Mouse (Mus musculus) lung, postnatal 36 days (tissue): ENCODE measurements at regions not wholly inside any gene's neighbourhood (a gene's known extent, or its start where the extent isn't known, plus 50 kb on each side); places are given as distances from the start of the nearest gene placed in this dataset.

Source experiments
- DNase-seq: peaks from one replicate; pipeline ENCODE4 v3.0.0; 2022; ENCODE audit warnings: mixed read lengths

GRCm38 (mm10) chr13:92911660-92912284, 67.2 kb downstream of the Mtx3 start:
- DNase-seq = no peak

GRCm38 (mm10) chr13:92912661-92913060, 68.1 kb downstream of the Mtx3 start:
- DNase-seq = no peak

DNA sequence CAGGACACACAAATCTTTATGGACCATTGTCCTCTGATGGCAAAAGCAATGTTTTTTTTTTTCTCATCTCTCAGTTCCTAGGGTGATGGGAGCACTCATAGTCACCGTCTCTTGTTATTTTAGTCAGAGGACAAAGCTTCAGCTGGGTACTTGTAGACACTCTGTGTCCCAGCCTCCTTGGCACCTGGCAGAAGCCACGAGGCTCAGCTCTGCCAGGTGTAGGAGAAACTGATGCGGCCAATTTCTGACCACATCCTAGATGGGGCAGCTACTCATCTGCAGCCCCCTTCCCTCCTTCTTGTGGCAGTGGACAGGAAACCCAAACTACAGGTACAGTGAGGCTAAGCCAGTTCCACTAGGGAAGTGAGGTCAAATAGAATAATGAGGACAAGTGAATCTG, 70.1 kb downstream of the Mtx3 start:
- no peak for DNase-seq

- no peak for DNase-seq
Measured at GRCm38 (mm10) chr13:92915221-92915839, 70.8 kb downstream of the Mtx3 start.

- no peak for DNase-seq
Measured at GRCm38 (mm10) chr13:92915948-92916710, 71.6 kb downstream of the Mtx3 start.

DNA sequence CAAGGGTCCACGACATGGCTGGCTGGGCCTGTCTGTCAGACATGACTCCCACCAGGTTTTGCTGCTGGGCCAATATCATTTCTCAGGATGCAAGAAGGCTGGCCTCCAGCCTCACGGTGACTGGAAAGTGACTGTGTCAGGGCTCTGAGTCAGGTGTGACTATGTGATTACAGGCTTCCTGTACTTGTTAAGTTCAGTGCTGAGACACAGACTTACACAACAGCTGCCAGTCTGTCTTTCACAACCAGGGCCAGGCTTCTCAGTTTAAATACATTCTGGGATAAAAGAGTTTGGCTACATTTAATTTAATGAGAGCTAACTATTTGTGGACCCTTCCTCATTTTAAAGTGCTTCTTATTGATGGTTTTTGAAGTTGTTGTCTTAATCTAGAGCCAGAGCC, 75.3 kb downstream of the Mtx3 start:
- peak; percentile 6 for DNase-seq

- DNase-seq = no peak
Measured at GRCm38 (mm10) chr13:92921936-92922335, 77.4 kb downstream of the Mtx3 start.

DNA sequence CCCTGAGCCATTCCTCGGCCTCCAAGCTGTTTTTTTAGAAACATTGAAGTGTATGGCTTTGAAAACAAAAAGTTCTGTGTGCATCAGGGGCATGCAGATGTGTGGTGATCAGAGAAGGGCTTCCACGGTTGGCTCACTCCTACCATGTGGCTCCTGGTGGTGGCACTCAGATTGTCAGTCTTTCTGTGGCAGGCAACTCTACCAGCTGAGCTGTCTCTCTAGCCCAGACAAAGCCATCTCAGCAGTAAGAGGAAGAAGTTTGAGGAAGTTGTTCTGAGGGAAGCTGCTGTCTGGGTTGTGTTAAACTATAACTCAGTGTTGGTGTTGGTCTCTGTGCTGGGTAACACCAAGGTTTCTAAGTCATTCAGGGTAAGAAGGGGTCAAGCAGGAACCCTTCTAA, 78.9 kb downstream of the Mtx3 start:
- peak; percentile 42 for DNase-seq

DNA sequence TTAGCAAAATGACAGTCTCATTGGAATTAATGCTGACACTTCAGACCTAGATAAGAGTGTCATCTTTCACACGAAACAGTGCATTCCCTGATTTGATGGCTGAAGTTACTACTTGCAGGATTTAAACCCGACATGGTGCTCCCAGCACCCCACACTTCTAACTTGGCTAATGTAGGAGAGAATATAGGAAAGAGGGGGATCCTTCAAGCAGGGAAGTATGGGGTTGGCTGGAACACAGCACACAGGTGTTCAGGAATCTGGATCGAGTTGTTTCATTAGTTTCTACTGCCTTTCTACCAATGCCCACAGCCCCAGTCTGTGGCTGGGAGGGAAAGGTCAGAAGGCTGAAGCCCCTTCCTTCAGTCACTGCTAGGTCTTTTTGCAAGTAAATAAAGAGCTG, 79.5 kb downstream of the Mtx3 start:
- no peak for DNase-seq

DNA sequence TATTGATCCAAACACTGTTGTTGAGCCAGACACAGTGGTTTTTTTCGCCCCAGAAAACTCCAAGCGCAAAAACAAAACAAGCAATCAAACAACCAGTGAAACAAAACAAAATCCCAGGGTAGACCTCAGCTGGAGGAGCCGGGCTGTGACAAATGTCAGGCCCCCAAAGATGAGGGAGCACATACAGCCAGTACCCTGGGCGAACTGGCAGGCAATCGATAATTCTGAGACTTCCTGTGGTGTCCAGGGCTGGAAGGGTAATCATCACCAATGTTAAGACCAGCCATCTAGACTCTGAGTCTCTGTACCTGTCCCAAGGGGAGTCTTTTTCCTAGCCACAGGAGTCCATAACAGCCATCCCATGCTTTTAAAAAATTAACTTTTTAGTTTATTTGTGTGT, 80.6 kb downstream of the Mtx3 start:
- DNase-seq = no peak

DNA sequence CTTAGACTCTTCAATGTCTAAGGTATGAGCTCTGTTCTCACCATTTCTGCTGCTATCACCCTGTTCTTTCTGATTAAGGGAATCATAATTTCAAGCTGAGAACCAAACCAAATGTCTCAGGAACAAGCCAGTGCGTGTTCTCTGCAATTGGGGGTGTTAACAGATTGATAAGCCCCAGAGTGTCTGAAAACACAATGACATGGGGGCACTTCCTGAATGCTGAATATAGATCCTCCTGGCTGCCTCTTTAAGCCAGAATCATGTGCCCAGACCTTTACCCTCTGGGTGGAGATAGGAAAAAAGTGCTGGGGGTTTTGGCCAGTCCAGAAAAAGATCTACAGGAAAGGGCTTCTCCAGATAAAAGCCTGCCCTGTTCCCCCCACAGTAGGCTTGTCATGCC, 84.0 kb downstream of the Mtx3 start:
- no peak for DNase-seq

GRCm38 (mm10) chr13:92931696-92932095, 87.1 kb downstream of the Mtx3 start:
- DNase-seq = no peak

GRCm38 (mm10) chr13:92939032-92939431, 94.5 kb downstream of the Mtx3 start:
- DNase-seq = peak; percentile 33

GRCm38 (mm10) chr13:92940610-92941009, 96.0 kb downstream of the Mtx3 start:
- peak; percentile 15 for DNase-seq

DNA sequence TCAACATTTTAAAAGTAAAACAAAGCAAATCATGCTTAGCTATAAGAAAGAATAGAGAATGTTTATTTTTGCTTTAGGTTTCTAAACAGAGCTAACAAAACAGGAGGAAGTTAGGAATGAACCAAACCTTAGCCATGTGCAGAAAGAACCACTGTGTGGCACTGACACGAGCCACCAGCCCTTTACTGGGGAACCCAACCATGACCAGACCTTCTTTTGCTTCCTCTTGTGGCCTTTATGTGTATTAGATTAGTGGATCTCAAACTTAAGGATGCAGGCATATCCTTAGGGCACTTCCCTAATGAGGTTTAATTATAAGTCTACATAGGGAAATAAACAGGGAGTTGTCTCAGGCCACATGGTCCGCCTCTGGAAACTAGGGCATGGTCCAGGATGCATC, 104.0 kb downstream of the Mtx3 start:
- DNase-seq = no peak

DNA sequence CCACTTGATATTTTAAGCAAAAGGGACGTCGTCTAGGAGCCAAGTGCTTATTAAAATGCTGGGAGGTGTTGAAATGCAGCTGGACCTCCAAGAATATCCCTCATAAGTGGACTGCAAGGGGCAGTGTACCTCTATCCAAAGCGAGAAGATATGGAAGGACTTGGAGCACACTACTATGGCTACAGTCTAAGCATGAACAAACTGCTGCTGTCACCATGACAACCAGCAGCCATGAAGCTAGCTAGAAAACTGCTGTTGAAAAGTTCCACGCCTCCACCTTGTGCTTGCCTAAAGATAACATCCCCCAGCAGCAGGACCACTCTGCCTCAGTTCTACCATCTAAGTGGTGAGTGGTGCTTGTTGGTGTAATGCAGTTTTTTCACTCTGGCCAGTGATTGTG, 115.5 kb downstream of the Mtx3 start:
- DNase-seq = no peak

DNA sequence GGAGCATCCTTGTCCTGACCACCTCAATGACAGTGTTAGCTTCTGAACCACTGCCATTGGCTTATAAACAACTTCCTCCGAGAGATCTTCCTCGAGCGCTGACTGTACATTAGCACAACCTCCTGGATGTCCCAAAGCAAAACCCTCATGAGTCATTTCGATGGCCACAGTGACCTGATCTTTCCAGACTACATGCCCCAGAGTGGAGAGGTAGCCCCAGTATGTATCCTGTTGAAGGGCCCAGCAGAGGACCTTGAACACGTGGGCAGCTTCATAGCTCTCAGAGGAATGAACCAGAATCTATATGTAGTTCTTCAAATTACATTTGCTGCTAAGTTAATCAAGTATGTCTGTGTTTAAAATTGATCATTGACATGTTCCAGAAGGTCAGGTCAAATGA, 118.1 kb downstream of the Mtx3 start:
- no peak for DNase-seq

- no peak for DNase-seq
Measured at GRCm38 (mm10) chr13:92963351-92963895, 118.9 kb downstream of the Mtx3 start.

DNA sequence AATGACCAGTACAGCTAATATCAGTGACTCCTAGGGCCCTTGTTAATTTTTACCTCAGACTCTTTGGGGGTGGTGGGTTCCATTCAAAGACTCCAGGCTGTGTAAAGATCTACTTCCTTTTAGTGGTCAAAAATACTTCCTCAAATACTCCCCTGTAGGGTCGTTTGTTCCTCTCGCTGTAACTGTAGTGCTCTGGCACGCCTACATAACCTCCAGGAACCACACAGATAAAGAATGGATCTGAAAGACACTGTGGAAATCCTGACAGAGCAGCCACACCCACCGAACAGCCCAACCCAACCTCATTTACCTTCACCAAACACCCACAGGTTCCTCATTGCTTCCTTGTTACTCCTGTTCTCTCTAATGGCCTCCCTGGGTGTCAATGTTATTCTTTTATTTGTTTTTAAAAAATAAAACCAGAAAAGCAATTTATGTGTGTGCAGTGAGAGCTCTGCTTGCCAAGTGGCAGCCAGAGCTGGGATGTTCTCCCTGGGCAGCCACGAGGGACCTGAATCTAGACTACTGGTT, 119.7 kb downstream of the Mtx3 start:
- peak; percentile 20 for DNase-seq

DNA sequence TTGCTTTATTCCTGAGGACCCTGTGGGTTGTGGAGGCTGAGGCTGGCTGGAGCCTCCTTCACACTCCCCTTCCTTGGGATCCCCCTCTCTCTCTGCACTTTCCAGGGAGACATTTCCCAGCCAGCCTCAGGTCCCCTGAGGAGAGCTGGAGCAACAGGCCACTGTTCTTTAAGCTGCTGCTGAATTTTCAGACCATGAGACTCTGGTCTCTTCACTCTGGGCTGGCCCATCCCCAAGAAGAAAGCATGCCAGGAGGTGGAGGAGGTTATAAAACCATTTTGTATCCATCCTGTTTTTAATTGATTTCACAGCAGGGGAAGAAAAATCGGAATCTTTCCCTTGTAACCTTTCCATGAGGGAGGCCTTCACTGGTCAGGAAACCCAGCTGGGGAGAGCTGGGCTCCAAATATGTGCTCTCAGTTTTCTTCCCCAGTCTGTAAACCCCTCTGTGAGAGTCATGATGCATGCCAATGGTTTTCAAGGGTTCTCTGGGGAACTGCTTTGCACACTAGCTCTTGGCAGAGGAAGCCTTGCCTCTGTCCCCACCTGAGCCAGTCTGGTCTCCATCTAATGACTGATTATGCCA, 122.6 kb downstream of the Mtx3 start:
- no peak for DNase-seq

GRCm38 (mm10) chr13:92969579-92969978, 125.0 kb downstream of the Mtx3 start:
- DNase-seq = no peak

DNA sequence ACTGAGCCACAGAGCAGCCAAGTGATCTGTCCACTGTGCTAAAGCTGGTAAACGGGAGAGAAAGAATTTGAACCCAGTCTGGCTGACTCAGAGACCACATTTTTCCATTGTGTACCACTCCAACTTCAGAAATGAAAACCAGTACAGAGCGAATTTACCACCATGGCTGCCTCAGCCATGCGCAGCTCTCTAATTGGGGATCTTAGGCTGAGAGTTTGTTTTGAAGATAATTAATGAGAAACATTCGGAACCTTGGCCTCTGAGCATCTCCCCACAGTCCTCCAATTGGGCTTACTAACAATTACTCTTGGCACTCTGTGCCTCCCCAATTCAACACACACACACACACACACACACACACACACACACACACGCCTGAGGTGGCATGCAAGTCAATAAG, 128.3 kb downstream of the Mtx3 start:
- DNase-seq = no peak

GRCm38 (mm10) chr13:92973791-92974190, 129.2 kb downstream of the Mtx3 start:
- no peak for DNase-seq
